Mouse (Mus musculus) fat pad, adult 2 months (tissue): ENCODE results near the gene Hal.
A peak's percentile ranks its signal among the peaks of the same experiment; 100 is the strongest.

Experiments
- DNase-seq: peaks from one replicate; pipeline ENCODE4 v3.0.0-alpha.2; 2011; ENCODE audit warnings: low read depth, low spot score; ENCODE audit errors: extremely low read depth

The Hal gene

DNA sequence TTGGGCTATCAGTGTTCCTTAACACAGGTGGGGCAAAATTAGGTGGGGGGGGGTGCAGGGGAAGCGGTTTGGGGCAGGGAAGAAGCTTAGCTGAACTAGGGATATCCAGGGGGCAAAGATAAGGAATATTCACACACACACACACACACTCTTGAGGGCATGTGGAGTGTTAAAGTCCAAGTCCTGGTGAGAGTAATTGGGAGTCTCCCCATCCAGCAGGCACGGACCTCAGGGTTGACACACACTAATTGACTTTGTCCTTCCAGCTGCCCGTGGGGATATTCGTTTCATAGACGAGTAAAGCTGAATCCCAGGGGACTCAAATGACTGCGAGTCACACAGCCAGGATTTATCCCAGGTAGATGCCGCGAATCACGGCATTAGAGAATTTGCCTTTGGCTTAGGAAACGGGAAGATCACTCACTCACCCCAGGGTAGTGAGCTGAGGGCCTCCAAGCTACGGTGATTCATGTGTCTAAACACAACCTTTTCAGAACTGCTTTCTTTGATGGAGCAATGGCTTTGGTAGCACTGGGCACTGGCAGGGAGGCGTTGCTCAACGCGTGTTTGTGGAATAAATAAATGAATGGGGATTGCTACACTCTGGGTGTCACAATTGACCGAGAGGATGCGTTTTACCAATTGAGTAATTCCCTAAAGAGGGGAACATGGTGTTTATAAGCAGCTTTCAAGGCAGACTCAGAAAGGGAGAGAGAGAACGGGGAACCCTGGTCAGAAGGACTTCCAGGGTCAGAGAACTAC is at the start of gene Hal:
TSS of gene Hal (plus strand) at position 703 of the 762 bp plus-strand sequence.
- no peak for DNase-seq

DNA sequence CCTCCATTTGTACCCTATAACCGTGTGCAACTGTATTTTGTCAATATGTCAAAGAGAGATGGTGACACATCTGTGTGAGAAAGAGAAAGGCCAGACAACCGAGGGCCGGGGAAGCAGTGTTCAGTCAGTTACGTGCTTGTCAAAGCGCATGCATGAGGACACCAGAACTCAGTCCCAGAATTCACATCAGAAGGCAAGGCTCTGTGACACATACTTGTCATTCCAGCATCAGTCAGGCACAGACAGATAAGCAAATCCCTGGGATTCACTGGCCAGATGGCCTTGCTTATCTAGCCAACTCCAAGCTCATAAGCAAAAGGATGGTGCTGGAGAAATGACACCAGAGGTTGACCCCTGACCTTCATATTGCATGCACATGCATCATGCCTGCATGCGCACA is 47.1 kb upstream of the Hal start:
- no peak for DNase-seq

DNA sequence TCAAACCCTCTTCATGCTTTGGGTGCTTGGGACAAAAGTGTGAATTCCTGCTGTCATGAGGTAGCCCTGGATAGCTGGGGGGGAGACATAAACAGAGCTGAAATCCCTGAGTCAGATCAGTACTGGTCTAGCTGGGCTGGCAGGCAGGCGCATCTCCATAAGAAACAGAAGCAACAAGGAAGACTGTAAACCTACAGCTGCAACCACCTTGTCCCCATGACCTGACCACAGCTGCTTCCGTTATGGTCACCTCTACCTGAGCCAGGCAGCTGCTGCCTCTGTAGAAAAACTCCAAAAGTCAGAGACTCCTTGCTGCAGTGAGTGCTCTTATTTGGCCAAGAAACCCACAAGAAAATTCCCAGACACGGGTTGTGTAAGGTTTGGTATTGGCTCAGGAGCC is 46.4 kb upstream of the Hal start:
- DNase-seq = no peak

DNA sequence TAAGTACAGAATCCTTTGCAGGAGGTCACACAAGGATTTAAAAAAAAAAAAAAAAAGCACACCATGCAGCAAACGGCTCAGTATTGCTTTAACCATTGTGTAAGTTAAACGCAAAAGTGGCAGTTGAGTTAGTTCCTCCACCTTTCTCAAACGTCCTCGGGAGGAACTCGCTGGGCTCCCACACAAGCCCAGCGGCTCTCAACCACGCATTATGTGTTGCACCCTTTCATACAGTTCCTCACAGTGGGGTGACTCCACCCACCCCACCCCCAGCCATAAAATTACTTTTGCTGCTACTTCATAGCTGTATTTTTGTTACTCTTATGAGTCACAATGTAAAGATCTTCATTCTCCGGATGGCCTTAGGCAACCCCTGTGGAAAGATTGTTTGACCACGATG is 44.2 kb upstream of the Hal start:
- DNase-seq = no peak

DNA sequence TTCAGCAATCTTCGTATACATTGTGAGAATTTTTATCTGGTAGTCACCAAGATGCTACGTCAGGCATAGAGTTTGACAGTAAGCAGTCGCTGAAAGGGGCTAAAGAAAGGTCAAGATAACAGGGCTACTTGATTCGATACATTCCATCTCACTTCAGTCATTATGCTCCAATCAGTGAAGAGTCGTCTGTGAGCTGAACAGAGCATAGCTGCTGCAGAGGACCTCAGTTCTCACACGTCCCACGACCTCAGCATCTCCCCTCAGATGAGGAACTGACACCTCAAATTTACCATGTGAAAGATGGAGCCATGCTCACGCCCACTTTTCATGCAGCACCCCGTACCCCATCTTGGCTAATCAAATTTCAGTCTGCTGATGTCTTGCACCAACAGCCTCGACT is 41.2 kb upstream of the Hal start:
- no peak for DNase-seq

DNA sequence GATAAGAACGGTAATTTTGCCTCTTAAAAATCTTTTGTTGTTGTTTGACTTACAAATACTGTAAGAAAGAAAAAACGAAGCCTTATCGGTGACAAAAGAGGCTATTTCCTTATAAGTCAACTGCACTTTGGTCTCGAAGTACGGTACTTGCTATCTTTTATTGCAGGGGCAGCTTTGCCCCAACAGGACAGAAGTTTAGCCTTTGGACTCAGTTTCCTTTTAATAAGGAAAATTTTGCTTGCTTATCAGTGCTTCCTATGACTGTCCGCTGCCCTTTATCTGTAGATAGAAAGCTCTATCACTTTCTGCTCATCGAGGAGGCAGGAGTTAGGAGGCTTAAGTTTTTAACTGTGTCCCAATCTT is 33.9 kb upstream of the Hal start:
- DNase-seq = no peak

DNA sequence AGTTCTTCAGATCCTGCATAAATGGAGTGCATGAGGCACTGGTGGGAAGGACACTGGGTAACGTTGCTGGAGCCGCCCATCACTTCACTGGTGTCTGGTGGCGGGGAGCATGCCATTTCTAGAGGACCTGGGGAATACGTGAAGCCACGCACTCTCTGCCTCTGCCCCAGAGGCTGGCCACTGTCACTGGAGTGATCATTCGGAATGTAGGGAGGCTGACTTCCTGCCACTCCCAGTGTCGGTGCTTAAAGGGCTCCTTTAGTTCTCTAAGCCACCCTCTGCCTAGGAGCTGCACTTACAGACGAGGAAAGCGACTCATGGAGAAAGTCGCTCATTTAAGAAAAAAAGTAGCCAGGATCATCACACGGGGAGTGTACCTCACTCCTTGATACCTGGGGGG is 28.5 kb upstream of the Hal start:
- no peak for DNase-seq

DNA sequence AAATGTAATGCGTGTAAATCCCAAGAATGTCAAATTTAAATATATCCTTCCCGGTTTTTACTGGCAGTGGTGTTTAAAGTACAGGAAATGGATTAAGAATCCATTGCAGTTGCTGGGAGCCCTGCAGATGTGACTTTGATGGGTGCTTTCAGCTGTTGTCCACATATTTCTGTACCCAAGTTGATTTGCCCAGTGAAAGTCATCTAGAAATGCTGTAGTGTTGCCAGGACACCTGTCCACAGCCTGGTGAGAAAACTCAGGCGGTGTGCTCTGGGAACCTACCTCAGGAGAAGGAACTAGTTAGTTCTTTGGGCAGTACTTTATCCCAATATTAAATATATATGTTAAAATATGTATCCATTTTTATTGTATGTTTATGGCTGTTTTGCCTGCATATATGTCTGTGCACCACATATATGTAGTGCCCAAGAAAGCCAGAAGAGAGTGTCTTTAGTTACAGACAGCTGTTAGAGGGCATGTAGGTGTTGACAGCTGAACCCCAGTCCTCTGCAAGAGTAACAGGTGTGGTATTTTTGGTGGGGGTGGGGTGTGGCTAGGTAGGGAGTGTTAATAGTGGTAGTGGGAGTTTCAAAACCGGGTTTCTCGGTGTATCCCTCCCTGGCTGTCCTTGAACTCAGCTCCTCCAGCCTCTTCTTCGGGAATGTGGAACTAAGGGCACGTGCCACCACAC is 25.7 kb upstream of the Hal start:
- no peak for DNase-seq

DNA sequence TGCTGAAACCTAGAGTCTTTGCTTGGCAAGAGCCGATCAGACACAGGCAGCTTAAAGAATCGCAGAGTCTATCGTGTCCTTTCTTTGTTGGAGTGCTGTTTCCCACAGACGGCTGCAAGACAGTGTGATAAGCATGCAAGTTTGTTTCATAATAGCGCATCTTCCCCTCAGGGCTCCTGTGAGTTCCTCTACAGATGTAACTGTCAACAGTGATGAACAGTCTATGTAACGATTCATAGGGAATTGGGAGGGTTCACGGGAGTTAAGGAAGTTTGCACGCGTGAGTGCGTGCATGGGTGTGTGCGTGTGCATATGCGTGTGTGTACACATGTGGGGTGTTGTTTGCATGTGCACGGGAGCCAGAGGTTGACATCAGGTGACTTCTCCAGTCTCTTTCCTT is 25.0 kb upstream of the Hal start:
- no peak for DNase-seq

DNA sequence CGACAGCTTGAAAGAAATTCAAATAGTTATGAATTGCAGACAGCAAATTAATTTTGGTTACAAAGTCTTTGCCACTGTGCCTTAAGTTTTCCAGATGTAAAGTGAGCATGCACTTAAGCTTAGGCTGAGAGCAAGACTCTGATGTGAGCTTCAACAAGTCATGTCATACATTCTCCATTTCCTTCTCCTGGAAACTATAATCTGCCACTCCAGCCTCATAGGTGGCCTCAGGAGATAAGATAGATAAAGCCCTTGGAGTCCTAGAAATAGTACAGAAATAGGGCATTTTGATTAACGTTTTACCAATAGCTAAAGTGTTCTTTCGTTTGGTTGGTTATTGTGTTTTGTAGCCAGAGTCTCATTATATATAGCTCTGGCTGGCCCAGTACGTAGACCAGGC is 21.3 kb upstream of the Hal start:
- no peak for DNase-seq

DNA sequence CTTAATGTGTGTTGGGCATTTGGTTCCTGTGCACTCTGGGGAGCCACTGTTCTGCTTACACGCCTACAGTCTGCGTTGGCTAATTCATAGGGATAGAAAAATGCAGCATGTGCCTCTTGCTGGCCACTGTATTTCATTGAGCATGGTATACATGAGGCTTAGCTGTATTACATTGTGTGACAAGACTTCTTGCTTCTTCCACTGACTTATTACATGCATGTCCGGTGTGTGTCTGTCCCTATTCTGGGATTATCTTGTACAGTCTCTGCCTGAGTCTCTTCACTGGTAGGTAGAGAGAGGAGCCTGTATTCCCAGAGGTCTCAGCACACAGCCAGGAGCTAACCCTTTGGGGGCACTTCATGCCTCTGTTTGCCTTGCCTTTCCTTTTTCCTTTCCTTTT is 20.8 kb upstream of the Hal start:
- DNase-seq = no peak

DNA sequence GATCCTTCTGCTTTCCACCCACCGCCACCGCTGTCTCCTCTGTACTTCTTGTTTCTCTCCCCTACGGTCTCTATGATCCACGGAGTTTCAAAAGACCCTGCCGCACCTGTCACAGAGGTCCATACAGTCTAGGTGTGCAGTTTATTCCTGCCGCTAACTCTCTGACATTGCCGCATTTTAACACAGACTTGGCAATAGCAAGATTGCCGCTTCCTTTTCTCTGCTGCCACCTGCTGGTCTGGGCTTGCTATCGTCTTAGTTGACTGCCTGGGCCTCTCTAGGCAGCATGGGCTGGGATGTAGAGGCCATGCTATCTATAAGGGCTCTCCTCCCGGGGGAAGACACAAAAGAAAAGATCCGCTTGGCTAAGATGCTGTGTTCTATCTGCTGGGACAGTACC is 17.2 kb upstream of the Hal start:
- no peak for DNase-seq

DNA sequence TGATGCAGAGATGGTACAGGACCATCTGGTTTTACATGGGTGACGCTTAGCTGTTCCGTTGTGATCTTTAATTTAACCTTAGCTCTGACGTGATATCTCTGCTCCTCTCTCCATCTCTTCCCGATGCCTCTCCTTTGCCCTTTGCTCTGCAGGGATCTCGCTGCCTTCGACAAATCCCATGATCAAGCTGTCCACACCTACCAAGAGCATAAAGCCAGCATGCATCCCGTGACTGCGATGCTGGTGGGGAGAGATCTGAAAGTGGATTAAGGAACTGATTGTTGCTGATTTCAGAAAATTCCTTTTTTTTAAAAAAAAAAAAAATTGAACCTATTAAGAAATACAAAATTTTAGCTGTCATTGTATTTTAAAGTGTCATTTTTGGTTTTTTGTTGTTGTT is 4.1 kb upstream of the Hal start:
- no peak for DNase-seq

DNA sequence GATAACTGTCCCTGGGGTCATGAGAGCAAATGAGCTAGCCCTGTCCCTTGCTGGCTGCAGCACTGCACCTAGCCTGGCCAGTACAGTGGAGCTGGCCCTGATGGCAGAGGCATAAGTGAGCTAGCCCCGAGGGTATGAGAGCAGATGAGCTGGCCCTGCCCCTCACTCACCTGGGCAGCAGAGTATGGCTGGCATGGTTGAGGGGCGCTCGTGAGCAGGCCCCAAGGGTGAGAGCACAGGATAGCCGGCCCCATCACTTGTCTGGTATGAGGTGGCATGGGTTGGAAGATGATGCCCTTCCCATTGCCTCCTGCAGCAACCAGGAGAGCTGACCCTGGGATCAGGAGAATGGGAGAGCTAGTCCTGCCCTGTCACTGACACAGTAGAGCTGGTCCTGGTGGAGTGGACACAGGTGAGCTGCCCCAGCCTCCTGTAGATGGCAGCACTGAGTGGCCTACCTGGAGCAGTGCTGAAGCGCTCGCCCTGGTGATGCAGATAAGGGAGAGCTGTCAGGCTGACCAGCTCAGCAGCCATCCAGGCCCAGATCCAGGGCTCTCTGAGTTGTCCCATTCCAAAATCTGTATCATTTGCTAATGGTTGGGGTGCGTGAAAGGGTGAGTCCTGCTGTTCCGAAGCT is 3.4 kb upstream of the Hal start:
- DNase-seq = no peak

DNA sequence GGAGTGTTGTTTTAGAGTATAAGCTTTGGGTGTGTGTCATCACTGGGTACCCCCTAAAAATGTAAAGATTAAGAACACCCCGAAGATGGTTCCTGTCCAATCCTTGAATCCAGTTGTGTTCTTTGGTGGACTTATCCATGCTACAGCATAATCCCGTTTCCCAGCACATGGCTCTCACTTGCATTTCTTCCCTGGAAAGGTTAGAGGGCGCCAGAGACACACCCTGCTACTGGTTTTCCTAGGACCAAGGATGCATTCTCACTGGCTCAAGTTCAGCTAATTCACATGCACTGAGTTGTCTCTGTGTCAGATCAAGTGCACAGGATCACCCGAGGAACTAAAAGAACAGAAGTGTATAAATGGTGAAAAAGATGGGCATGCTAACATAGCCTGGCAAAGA is 1.9 kb upstream of the Hal start:
- DNase-seq = no peak

DNA sequence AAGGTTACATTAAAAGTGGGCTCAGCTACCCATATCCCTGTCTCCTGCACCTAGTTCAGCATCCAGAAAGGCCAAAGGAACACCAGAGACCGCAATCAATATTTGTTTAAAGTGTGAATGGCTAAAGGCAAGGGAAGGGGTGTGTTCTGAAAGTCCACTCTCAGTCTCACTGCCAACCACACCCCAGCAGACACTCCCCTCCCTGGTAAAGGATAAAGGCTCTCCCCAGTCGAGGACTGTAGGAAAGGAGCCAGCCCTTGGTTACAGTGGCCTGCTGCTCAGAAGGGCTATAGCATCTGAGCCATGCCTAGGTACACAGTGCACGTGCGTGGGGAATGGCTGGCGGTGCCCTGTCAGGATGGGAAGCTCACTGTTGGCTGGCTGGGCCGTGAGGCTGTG is 259 bp downstream of the Hal start:
- DNase-seq = no peak

DNA sequence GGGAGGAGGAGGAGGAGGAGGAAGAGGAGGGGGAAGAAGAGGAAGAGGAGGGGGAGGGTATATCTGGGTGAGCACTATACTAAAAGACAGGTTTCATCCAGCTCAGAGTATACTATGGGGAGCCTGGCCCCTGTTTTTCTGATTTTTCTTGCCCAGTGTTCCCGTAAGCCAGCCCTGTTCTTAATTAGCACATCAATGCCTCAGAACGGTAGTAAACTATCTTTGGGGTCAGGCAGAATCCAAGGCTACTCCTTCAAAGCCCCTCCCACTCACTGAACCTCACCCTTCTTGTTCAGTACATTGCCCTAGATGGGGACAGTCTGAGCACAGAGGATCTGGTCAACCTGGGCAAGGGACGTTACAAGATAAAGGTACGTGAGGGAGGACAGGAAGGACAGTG is 1.9 kb downstream of the Hal start:
- DNase-seq = no peak

DNA sequence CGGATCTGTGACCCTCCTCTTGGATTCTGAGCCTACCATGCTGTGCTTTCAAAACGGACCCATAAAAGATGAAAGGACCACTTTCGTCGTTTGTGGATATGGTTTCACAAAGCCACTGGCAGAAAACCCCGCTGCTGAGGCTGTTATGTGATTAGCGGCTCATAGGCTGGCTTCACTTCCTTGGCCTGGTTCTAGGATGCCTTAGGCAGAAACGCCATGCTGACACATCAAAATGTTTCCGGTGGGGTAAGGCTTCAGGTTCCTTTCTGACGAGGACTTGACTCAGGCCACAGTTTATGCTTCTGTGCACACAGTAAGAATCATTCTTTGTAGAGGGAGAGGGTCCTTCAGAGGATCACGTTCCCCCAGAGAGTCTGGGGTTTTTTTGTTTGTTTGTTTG is 12.3 kb downstream of the Hal start:
- no peak for DNase-seq

DNA sequence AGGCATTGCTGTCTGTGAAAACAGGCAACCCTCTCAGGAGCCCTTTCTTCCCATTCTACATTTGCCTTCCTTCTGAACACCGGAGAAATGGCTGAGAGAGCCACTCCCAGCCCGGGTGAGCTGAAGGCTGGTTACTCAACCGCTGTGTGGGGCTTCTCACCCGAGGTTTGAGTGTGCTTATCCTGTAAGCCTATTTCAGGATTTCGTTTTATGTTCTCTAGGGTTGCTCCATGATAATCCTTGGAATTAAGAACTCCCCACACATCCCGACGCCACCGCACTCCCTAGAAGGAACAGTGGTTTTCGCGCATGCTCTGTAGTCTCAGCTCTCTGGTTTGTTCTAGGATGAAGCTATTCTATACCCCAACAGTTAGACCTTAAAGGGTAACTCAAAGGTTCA is 12.8 kb downstream of the Hal start:
- no peak for DNase-seq

DNA sequence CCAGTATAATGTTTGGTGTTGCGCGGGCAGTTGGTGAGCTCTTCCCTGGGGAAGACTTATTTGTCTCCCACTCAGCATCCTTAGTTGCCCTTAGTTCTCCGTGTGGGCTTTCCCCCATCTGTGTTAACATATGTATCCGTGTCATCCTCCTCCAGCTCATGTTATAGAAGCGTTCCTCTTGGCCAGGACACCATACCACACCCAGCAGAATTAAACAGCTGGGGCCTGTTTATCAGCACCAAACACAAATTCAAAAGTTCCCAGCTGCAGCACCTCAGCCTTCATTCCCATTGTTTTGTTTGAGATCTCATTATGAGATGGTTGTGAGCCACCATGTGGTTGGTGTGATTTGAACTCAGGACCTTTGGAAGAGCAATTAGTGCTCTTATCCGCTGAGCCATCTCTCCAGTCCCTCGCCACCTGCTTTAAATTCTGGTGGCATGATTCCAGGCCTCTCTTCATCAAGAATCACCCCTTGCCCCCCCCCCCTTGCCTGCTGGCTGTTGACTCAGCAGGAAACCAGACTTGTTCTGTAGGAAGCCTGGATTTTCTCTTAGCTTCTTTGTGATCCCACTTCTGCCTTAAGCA is 19.9 kb downstream of the Hal start:
- no peak for DNase-seq

DNA sequence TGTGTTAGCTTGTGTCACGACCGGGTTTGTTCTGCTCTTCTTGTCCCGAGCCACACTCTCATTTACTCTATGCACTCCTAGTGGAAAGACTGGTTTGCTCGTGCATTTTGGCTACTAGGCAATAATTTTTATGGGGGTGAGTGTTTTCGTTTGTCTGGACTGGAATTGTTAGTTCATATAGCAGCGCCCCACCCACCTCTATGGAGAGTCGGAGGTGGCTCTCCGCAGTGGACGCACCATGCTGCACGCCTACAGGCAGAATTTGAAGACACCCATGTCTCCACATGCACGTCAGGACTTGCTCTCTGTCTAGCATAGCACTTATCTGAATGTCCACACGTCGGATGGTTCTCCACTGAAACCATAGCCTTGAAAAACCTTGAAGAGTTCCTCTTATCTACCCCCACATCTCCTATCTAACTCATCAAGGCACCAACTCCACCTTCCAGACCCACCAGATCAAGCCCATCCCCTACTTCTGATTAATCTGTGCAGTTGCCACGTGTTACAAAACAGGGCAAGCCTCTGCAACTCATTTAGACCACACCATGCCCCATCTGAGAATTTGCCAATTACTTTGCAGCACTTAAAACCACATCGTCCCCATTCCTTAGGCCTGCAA is 21.1 kb downstream of the Hal start:
- peak; percentile 74 for DNase-seq

DNA sequence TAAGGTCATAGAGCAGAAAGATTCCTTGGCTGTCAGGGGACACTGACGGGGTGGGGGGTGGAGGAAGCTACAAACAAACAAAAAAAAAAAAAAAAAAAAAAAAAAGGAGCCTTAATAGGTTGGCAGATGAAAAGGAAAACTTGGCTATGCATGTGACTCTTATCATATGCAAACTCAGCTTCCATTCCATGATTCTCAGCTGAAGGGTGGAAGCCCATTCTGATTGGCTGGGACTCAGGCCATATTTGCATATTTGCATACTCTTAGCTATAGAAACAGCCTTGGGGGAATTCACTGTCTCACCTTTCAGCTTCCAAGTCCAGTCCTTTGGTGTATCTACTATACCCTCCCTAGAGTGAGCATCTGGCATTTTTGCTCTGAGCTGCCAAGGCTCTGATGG is 26.9 kb downstream of the Hal start:
- DNase-seq = no peak
